Mouse (Mus musculus) frontal cortex, adult 2 months (tissue): ENCODE measurements around the gene Epop. TPM values are rescaled to one million over a fixed set of nuclear protein-coding genes. Genes with fewer than 3 reads are reported as not detected.

Source experiments
- DNase-seq, 2 experiments: peaks; one replicate each; pipeline ENCODE4 v3.0.0; 2022; ENCODE audit warnings: low spot score in 1 of 2; ENCODE audit errors: extremely low spot score in 1 of 2
- polyA plus RNA-seq: library from polyadenylated mRNA; depleted of rRNA; stranded (reverse); fragments of >200 nt; gene quantifications from 2 replicates; pipeline ENCODE4 v1.2.3, GENCODE M21; 2012

The Epop gene
- polyA plus RNA-seq, 1 experiment, result 49.4 TPM

DNA sequence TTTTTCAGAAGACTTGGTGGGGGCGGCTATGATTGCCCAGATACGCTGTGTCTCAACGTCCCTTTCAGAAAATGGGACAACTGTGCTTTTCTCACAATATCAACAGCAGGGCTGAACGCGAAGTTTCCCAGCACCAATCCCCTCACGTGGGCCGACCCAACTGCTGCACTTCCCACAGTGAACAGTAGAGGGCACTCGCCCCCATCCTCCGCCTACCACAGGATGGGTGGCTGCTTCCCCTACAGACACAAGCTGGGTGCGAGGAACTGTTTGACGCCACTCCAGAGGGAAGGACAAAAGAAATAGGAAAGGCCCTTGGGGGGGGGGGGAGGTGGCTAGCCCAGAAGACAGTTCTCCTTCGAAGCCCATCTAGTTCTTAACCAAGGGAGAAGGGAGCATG is 2.4 kb upstream of the Epop start:
- DNase-seq, result peak in 1 of 2 experiments; percentile 94

DNA sequence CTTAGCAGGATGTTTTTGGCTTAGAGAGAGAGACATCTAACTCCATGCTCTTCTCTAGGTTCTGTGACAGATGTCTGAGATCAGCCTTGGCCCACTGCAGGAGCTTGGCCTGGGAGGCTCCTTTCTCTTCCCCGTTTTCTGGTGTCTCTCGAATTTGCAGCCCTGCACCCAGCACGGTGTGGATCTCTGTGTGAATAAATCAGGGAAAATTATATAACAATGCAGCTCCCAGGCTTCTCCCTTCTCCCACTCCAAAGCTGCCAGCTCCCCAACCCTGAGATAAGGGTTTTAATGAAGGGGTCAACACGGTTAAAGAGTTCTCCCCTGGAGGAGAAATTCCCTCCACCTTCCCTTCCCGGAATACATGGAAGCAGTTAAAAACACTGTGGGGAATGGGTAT is 2.0 kb upstream of the Epop start:
- DNase-seq, result peak in 1 of 2 experiments; percentile 60

DNA sequence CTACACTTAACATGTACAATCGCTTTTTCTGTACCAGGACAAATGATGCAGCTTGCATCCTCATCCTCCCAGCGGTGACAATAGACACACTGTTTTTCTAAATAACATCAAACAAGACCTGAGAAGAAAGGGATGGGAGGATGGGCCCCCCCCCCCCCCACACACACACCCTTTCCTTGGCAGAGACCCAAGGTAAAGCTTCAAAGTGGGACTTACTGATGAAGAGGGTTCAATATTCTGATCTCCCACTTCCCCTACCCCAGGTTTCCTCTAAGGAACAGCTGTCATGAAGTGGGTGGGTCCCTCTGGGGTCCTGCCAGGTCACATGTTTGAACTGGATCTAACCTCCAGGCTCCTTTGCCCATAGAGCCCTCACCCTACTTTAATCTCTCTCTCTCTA is 1.5 kb upstream of the Epop start:
- DNase-seq, result no peak

DNA sequence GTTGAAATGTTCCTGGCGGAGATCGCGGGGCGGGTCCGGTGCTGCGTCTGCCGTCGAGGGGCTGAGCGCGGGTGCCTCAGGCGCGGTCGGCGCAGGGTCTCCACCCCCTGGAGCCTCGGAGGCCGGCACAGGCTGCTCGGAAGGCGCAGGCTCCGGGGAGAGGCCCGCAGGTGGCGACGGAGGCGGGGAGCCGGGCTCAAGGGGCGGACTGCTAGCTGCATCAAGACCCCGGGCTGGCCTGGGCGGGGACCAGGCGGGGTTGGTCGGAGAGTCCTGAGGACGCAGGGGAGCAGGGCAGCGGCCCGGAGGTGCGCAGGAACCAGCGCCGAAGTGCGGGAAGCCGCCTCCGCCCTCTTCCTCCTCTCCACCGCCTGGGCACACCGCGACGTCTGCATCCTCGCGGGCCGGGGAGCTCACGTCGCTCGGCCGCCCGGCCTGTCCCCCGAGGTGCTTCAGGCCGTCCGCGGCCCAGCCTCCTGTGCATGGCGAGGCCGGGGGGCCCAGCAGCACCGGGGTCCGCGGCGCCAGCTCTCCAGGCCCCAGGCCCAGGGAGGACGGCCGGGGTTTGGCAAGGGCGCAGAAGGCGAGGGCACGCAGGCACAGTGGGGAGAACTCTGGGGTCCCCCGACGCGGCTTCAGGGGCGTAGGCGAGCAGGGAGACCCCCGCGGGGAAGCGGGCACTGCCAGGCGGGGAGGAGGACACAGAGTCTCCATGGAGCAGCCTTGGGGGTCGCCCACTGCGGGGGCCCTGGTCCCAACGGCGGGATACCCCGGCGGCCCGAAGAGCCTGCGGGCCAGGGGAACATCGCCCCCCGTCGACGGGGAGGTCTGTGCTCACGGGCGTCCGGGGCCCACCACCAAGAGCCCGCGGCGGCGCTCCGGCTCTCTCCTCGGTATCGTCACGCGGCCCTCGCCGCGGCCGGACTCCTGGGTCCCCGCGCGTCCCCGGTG is 659 bp downstream of the Epop start:
- DNase-seq, result no peak

DNA sequence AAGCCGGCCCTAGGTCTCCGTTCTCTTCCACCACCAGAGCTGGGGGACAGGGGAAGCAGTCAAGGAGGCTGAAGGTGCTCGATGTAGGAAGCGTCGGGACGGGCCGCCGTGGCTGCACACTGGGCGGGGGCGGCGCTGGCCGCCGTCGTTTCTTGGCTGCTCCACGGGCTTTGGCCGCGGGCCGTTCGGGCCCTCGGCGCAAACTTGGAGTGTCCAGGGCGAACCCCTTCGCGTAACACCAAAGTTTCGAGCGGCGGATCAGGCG is 1.3 kb downstream of the Epop start:
- DNase-seq, result no peak

DNA sequence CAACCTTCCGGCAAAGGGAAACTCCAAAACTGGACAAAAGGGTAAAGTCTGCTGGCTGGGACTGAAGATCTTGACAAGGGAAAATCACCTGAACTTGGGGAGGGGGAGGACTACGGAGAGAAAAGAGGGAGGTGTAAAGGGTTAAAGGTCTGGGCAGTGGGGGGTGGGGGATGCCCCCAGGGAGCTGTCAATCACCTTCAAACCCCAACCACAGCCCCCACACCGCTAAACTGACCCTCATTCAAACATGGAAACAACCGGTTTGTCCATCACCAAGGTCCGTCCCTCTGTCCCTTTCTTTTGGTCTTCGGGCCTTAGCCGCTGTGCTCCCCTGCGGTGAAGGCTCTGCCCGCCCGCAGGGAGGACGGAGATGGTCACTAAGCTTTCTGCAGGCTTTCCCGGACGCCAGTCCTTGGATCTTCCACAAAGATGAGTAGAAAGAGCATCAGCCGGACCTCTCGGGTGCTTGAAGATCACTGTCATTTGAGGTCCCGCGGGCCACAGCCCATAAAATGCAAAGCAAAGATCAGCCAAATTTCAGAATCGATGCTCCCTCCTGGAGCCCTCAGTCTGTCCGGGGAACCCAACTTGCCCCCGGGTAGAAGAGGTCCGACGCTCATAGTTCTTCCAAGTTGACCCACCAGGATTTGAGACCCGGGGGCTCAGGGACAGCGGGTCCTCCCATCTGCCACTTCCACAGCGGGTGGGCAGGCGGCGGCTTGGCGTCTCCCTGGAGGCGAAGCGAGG is 1.8 kb downstream of the Epop start:
- no peak for DNase-seq

DNA sequence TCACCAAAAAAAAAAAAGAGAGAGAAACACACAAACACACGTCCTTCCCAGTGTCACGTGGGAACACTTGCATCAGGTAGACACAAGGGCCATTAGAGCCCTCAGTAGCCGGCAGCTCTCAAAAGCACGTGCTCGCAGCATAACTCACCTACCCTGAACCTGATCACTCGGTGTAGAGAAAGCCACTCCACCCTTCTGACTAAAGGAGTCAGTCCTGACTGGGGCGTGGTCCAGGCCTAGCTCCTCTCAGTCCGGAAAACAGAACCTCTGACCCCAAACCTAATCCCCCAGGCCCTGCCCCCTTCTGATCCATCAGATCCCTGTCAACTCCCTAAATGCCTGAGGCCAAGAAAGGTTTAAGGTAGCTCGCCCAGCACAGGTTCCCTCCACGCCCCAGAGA is 2.7 kb downstream of the Epop start:
- DNase-seq, result no peak

DNA sequence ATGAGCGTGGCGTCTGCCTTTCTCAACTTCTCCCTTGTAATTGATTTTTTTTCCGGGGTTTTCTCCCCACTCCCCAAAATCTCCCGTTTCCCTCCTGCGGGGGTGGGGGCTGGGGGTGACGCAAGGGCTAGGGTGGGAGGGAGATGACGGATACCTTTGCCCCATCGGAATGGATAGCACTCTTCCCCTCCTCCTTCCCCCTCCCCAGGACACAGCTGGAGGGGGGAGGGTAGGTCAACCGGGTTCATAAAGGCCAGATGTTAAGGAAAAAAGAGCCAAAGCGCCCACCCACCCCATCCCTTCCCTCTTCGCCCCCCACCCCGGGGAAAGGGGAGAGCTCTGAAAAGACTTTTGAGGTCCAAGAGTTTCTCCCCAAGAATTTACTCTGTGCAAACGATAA is 3.1 kb downstream of the Epop start:
- no peak for DNase-seq

DNA sequence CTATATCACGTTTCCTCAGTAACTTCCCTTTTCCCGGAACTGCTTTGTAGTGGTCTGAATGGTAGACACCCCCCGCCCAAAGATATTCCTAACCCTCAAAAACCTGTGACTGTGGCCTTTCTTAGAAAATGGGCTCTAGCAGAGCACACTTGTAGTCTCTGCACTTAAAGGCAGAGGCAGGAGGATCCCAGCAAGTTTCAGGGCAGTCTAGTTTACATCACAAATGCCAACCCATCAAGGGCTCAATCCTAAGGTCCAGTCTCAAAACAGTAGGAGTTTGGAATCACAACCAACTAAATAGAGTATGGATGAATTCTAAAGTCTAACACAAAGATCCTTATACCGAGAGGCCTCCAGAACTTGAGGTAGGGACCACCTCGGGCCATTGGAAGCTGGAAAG is 4.0 kb downstream of the Epop start:
- no peak for DNase-seq

DNA sequence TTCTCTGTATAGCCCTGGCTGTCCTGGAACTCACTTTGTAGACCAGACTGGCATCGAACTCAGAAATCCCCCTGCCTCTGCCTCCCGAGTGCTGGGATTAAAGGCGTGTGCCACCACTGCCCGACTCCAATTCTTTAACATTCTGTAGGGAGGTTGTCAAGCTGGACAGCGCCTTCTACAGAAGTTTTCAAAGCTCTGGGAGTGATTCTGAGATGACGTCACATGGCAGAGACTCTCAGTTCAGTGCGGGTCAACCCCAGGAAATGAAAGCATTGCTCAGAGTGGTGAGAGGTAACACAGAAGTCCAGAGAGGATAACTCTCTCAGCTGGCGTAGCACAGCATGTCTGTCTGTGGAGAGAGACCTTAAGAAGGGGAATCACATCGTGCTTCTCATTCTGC is 6.3 kb downstream of the Epop start:
- no peak for DNase-seq

DNA sequence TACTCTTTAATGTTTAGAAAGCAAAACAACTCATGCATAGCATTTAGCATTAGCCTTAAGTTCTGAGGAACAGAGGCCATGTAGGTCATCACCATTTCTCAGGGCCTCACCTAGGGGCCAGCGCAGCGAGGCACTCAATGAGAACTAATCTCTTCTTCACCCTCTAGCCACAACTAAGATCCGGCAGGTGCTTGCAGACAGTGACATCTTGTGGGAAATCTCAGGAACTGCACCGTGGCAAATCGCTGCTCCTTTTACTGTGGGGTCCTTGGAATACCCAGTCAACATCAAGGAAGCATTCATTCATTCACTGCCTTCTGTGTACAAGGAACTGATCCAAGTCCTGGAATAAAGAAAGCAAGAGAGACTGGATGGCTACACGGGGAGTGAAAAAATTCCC is 7.1 kb downstream of the Epop start:
- DNase-seq, result peak in 1 of 2 experiments; percentile 85

DNA sequence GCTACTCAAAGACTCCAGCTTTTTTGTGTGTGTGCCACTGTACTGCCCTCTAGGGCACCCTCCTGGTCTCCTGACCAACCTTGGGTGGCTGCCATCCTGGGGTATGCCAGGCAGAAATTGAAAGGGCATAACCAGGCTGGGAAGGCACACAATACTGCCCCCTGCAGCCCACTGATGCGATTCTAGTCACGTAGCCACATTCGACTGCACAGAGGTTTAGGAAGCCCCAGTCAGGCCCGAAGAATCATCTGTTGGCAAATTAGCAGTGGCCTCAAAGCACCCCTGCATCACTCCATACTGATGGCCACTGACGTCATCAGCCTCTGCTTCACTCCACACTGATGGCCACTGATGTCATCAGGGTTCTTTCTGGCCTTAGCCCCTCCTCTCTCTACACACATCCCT is 10.1 kb downstream of the Epop start:
- peak in 1 of 2 experiments; percentile 90 for DNase-seq

DNA sequence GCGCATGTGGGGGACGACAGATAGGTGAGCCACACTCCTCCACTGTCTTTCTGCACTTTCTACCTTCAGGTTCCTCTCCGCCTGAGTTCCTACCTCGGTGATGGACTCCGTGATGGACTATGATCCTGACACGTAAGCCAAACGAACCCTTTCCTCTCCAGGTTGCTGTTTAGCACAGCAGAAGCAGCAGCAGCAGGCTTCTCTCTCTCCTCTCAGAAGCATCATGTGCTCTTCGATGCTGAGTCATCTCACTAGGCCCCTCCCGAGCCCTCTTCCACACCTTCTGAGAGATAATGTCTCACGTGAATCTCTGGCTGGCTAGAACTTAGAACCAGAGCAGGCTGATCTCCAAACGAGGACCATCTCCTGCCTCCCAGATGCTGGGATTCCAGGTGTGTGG is 11.1 kb downstream of the Epop start:
- DNase-seq, result peak in 1 of 2 experiments; percentile 51

DNA sequence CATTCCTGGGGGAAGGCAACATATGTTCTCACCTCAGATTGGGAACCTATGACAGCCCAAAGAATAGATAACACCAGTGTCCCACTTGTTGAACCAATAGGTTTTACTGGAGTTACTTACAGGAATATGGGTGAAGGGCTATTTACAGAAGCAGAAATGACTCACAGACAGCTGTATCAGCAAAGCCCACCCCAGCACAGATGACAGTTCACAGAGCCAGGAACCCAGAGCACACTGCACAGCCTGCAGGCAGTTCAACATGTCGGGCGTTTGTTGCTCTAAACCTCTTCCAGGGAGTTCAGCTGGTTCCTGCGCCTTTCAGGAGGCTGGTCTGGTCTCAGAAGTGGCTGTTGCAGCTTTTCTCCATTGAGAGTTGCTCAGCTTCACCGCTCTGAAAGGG is 14.2 kb downstream of the Epop start:
- DNase-seq, result no peak

DNA sequence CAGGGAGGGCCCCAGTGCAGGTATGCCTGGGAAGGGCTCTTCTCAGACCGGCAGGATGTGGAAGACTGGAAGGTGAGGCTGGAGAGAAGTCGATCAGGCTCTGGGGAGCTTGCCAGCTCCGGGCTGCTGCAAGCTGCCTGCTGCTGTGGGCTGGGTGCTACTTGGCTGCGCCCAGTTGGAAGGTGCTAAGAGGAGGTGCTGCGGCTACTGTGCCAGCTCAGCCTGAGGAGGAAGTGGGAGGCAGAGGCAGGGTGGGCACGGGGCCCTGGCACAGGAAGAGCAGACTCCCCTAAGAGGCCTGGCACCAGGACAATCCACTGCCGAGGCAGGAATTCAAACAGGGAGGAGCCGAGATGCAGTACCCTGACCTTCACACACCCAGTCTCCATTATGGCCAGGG is 18.4 kb downstream of the Epop start:
- peak; percentile 80 to 87 for DNase-seq

DNA sequence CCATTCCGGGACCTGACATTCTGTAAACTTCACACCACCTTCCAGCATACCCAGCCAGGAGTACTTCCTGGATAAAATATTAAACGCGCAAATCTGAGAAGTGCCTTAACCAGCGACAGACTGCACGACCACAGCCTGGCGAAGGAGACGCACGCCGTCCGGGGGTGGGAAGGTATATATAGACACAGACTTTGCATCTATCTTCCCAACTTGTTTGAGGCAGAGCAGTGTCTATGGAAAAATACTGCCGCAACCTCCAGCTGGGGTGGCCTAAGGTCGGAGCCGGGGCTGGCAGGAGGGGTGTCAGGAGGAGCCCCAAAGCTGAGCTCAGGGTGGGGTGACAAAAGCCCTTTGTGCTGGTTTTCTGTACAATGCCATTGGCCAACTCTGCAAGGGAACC is 19.8 kb downstream of the Epop start:
- peak; percentile 78 to 85 for DNase-seq

DNA sequence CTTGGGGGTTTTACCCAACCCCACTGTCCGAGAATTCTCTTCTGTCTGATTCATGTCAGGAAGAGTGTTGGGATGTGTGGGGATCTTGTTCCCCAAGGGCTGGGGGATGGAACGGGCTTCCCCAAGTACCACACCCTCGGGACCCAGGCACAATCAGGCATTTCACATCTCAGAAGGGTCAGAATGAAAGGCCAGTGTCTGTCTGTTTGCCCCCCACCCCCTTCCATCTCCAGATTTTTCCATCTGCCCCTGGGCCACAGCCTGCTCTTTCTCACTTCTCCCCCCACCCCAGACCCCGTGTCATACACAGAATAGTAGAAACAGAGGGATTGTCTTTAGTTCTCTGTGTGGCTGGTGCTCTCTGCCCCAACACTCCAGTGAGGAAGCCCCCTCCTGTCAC is 20.6 kb downstream of the Epop start:
- DNase-seq, result peak in 1 of 2 experiments; percentile 27

DNA sequence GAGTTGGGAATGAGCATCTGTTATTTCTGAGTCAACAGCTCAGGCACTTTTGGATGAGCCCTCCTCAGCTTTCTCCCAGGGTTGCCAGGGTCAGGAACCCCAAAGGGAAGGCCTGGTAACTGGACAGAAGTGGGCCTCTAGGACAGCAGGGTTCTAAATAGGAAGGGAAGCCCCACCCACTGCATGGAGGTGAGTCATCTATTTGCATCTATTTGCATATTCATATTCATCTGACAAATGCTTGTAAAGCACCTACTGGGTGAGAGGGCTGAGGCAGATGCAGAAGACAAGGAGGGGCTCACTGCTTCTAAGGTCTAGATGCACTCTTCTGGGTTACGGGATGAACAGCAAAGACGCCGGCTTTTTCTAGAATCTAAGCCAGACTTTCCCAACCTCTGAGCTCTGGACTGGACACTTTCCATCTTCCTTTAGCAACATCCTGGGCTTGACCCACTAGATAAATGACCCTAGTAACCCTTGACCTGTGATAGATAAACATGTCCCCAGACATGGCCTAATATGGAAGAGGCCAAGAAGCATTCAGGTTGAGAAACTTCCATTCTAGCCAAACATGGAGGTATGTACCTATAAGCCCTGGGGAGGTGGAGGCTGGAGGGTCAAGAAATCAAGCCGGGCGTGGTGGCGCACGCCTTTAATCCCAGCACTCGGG is 22.3 kb downstream of the Epop start:
- peak in 1 of 2 experiments; percentile 30 for DNase-seq

DNA sequence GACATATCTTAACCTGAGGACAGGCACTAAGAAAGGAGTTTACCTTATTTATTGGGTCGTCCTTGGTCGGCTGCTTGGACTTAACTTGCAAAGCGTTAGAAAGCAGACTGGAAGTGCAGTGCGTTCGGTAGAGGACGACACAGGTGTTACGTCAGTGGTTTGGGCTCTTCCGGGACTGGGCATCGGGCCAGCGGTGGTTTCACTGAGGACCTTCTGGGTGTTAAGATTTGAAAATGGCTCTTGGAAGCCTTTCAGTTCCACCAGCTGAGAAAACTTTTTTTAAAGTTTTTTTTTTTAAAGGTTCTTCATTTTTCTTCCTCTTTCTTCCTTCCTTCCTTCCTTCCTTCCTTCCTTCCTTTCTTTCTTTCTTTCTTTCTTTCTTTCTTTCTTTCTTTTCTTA is 25.6 kb downstream of the Epop start:
- DNase-seq, result peak in 1 of 2 experiments; percentile 17

DNA sequence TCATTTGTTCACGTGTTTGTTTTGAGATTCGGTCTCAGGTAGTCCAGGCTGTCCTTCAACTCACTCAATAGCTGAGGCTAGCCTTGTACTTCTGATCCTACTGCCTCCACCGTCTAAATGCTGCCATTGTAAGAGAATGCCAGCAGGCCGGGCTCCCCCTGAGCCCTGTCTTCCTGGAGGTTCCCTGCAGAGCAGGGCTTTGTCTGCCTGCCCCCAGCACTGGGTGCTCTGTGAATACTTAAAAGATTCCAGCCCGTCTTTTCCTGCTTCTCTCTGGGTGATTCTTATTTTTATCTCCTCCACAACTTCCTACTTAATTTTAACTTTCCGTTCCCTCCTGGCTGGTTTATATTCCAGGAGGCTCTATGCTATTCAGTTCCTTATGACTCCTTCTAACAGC is 27.3 kb downstream of the Epop start:
- peak in 1 of 2 experiments; percentile 34 for DNase-seq

DNA sequence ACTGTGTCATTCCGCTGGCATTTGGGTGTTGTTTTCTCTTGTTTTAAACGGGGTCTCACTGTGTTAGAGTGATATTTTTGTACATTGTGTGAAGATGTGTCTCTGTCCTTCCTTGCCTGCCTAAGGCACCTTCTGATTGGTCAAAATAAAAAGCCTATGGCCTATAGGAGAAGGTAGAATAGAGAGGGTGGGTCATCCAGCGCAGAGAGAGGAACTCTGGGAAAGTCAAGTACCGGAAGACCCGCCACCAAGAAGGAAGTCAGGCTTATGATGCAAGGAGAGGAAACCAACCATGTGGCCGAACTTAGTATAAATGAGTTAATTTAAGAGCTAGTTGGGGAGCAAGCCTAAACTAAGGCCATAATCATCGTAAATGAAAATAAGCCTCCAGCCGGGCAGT is 30.4 kb downstream of the Epop start:
- DNase-seq, result no peak
